Comparison of ENCODE assay signal across 15 mouse cellular contexts in the genomic region with DNA sequence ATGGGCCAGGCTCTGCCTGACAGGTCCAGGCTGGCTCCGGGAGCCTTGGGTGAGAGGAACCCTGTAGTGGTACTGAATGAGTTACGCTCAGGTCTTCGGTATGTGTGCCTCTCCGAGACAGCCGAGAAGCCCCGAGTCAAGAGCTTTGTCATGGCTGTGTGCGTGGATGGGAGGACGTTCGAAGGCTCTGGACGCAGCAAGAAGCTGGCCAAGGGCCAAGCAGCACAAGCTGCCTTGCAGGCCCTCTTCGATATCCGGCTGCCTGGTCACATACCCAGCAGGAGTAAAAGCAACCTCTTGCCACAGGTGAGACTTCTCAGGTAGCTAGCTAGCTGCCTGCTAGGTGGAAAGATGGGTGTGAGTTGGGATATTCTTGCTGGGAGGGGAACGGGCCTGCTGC.
DNase-seq lines count a peak whose midpoint lies in the region; ATAC-seq and TF ChIP-seq lines count a peak whose summit lies in the region.
"Had no signal": no experiment of that assay in that cellular context is flagged by ENCODE, and none has a peak within 500 bp of the region (broad histone marks: within the 10 kb centered on the region; RNA-seq: fewer than 3 reads in every experiment).

No protein-coding gene starts in this region.

- no peaks in the 10 kb centered on the region for H3K9me3 ChIP-seq in hindbrain, postnatal 0 days (ENCODE audit: low read length)
- H3K9me3 ChIP-seq in hindbrain, embryonic 12.5 days (replicated peaks), result no peaks in the 10 kb centered on the region
- no peaks in the 10 kb centered on the region for H3K9me3 ChIP-seq in lung, embryonic 15.5 days
- H3K9me3 ChIP-seq in stomach, embryonic 14.5 days (ENCODE audit: control insufficient read depth, low read depth, low read length), result no peaks in the 10 kb centered on the region
- H3K9me3 ChIP-seq in stomach, postnatal 0 days (ENCODE audit: control insufficient read depth, low read length), result no peaks in the 10 kb centered on the region
- H3K9me3 ChIP-seq: embryonic facial prominence, embryonic 12.5 days; forebrain, embryonic 15.5 days; heart, embryonic 10.5 days; hindbrain, embryonic 13.5 days had no signal

- DNase-seq in hindbrain, postnatal 0 days (ENCODE audit: low spot score), result peak; percentile 31
- DNase-seq in lung, adult 18-20 months, result no peak
- no peak for DNase-seq in stomach, postnatal 0 days (ENCODE audit: low spot score)
- DNase-seq: adrenal gland, postnatal 14 days; cerebellum, adult 11-12 months; gastrocnemius, postnatal 10 days; heart, adult 18-20 months; heart, postnatal 4 days had no signal

- ATAC-seq in hindbrain, postnatal 0 days, result peak; percentile 25; the same call in 1 of the 2 replicates
- ATAC-seq in hindbrain, embryonic 12.5 days (ENCODE audit: low FRiP score), result no peak
- peak; percentile 59; the same call in 1 of the 2 replicates for ATAC-seq in lung, embryonic 15.5 days (ENCODE audit: borderline replicate concordance, extremely low read depth, low FRiP score, low TSS enrichment)
- ATAC-seq in stomach, embryonic 14.5 days (ENCODE audit: insufficient number of reproducible peaks, insufficient read depth, low FRiP score, low read depth), result peak; percentile 38; the same call in 1 of the 2 replicates
- peak; percentile 54; the same call in 1 of the 2 replicates for ATAC-seq in stomach, postnatal 0 days (ENCODE audit: low FRiP score, low TSS enrichment)
- ATAC-seq: forebrain, embryonic 15.5 days had no signal

- TF ChIP-seq EP300 in stomach, postnatal 0 days (optimal IDR thresholded peaks at IDR 0.05), result no peak

- H3K4me1 ChIP-seq in hindbrain, postnatal 0 days (ENCODE audit: insufficient read depth, low read length), result 0 out of 2 replicates have a peak, but pooled peaks cover 7% of the 10 kb centered on the region
- H3K4me1 ChIP-seq in hindbrain, embryonic 12.5 days, result no peaks in the 10 kb centered on the region
- no peaks in the 10 kb centered on the region for H3K4me1 ChIP-seq in lung, embryonic 15.5 days
- H3K4me1 ChIP-seq in stomach, embryonic 14.5 days (ENCODE audit: control insufficient read depth, insufficient read depth, low read length), result no peaks in the 10 kb centered on the region
- no peaks in the 10 kb centered on the region for H3K4me1 ChIP-seq in stomach, postnatal 0 days (replicated peaks; ENCODE audit: control insufficient read depth, insufficient read depth)
- H3K4me1 ChIP-seq: embryonic facial prominence, embryonic 12.5 days; heart, embryonic 10.5 days had no signal

- 60% methylated on average over 13 of the region's 13 CpGs for WGBS in hindbrain, postnatal 0 days
- WGBS in hindbrain, embryonic 12.5 days, result 88% methylated on average over 13 of the region's 13 CpGs
- WGBS in lung, embryonic 15.5 days, result 52% methylated on average over 13 of the region's 13 CpGs
- WGBS in stomach, embryonic 14.5 days, result 71% methylated on average over 13 of the region's 13 CpGs
- WGBS in stomach, postnatal 0 days, result 68% methylated on average over 13 of the region's 13 CpGs

- H3K4me3 ChIP-seq in hindbrain, postnatal 0 days (ENCODE audit: low read length), result no peak overlapping the region
- no peak overlapping the region for H3K4me3 ChIP-seq in hindbrain, embryonic 12.5 days
- H3K4me3 ChIP-seq in lung, embryonic 15.5 days, result no peak overlapping the region
- H3K4me3 ChIP-seq in stomach, embryonic 14.5 days (ENCODE audit: low read depth, low read length), result no peak overlapping the region
- no peak overlapping the region for H3K4me3 ChIP-seq in stomach, postnatal 0 days (ENCODE audit: low read depth, low read length)
- H3K4me3 ChIP-seq: embryonic facial prominence, embryonic 12.5 days; forebrain, embryonic 15.5 days; heart, embryonic 10.5 days; hindbrain, embryonic 13.5 days had no signal

- H3K9ac ChIP-seq in hindbrain, postnatal 0 days (replicated peaks; ENCODE audit: low read length), result no peak overlapping the region
- H3K9ac ChIP-seq in hindbrain, embryonic 12.5 days, result no peak overlapping the region
- H3K9ac ChIP-seq in lung, embryonic 15.5 days, result no peak overlapping the region
- H3K9ac ChIP-seq in stomach, embryonic 14.5 days (replicated peaks; ENCODE audit: low read depth, low read length), result no peak overlapping the region
- H3K9ac ChIP-seq in stomach, postnatal 0 days (ENCODE audit: low read length), result no peak overlapping the region
- H3K9ac ChIP-seq: embryonic facial prominence, embryonic 12.5 days; forebrain, embryonic 15.5 days; hindbrain, embryonic 13.5 days had no signal

- H3K27me3 ChIP-seq in hindbrain, postnatal 0 days (ENCODE audit: insufficient read depth, low read length), result no peaks in the 10 kb centered on the region
- no peaks in the 10 kb centered on the region for H3K27me3 ChIP-seq in hindbrain, embryonic 12.5 days
- H3K27me3 ChIP-seq in lung, embryonic 15.5 days, result no peaks in the 10 kb centered on the region
- H3K27me3 ChIP-seq in stomach, embryonic 14.5 days (ENCODE audit: control insufficient read depth, insufficient read depth, low read length), result no peaks in the 10 kb centered on the region
- H3K27me3 ChIP-seq in stomach, postnatal 0 days (ENCODE audit: control insufficient read depth, insufficient read depth, low read length), result no peaks in the 10 kb centered on the region
- H3K27me3 ChIP-seq: embryonic facial prominence, embryonic 12.5 days; forebrain, embryonic 15.5 days; hindbrain, embryonic 13.5 days had no signal

- no peak for TF ChIP-seq CTCF in hindbrain, postnatal 0 days (IDR thresholded peaks at IDR 0.05; ENCODE audit: low read depth)
- TF ChIP-seq CTCF in stomach, postnatal 0 days (IDR thresholded peaks at IDR 0.05; ENCODE audit: low read depth), result no peak

- no peak overlapping the region for H3K4me2 ChIP-seq in hindbrain, postnatal 0 days (ENCODE audit: low read depth, low read length)
- no peak overlapping the region for H3K4me2 ChIP-seq in hindbrain, embryonic 12.5 days (replicated peaks)
- H3K4me2 ChIP-seq in lung, embryonic 15.5 days, result no peak overlapping the region
- H3K4me2 ChIP-seq in stomach, embryonic 14.5 days (replicated peaks; ENCODE audit: low read depth, low read length), result no peak overlapping the region
- H3K4me2 ChIP-seq in stomach, postnatal 0 days (replicated peaks; ENCODE audit: low read depth), result no peak overlapping the region
- H3K4me2 ChIP-seq: embryonic facial prominence, embryonic 12.5 days; forebrain, embryonic 15.5 days; hindbrain, embryonic 13.5 days had no signal

- H3K27ac ChIP-seq in hindbrain, postnatal 0 days, result no peak overlapping the region
- no peak overlapping the region for H3K27ac ChIP-seq in hindbrain, embryonic 12.5 days
- no peak overlapping the region for H3K27ac ChIP-seq in lung, embryonic 15.5 days
- no peak overlapping the region for H3K27ac ChIP-seq in stomach, embryonic 14.5 days (ENCODE audit: low read length)
- no peak overlapping the region for H3K27ac ChIP-seq in stomach, postnatal 0 days (replicated peaks)
- H3K27ac ChIP-seq: embryonic facial prominence, embryonic 12.5 days; forebrain, embryonic 15.5 days; heart, embryonic 10.5 days; hindbrain, embryonic 13.5 days had no signal

- H3K36me3 ChIP-seq in hindbrain, postnatal 0 days (ENCODE audit: insufficient read depth, low read length), result no peaks in the 10 kb centered on the region
- H3K36me3 ChIP-seq in hindbrain, embryonic 12.5 days, result no peaks in the 10 kb centered on the region
- H3K36me3 ChIP-seq in lung, embryonic 15.5 days, result no peaks in the 10 kb centered on the region
- H3K36me3 ChIP-seq in stomach, embryonic 14.5 days (ENCODE audit: control insufficient read depth, insufficient read depth, low read length), result no peaks in the 10 kb centered on the region
- H3K36me3 ChIP-seq in stomach, postnatal 0 days (ENCODE audit: control insufficient read depth, insufficient read depth, low read length), result no peaks in the 10 kb centered on the region
- H3K36me3 ChIP-seq: embryonic facial prominence, embryonic 12.5 days; forebrain, embryonic 15.5 days; heart, embryonic 10.5 days; hindbrain, embryonic 13.5 days had no signal
